Mouse (Mus musculus) left cerebral cortex, postnatal 10 days (tissue): ENCODE measurements around the gene Cntrl. TPM values are rescaled to one million over a fixed set of nuclear protein-coding genes. Genes with fewer than 3 reads are reported as not detected.

Source experiments
- DNase-seq, 2 experiments: peaks; one replicate each; pipeline ENCODE4 v3.0.0; 2021 to 2022; ENCODE audit warnings: low spot score in 2 of 2, mixed read lengths in 1 of 2; ENCODE audit errors: extremely low spot score in 1 of 2
- intact Hi-C: fragments of 180-260 bp; cut with DNase I; formaldehyde crosslinking; loops from one replicate; pipeline ENCODE4 v1.15.1; 2025
- total RNA-seq, 2 experiments: library from RNA; stranded (reverse); gene quantifications; 2 replicates each; pipeline ENCODE4 v1.2.3; 2021

Gene Cntrl
- total RNA-seq, 2 experiments from 2014 or later, result 9.4 to 12.6 TPM

GRCm38 (mm10) chr2:35206761-35207160 is 97.5 kb downstream of the Cntrl start:
- intact Hi-C loops, result no loop called here
- no peak for DNase-seq

- no peak for DNase-seq
- intact Hi-C loops, result no loop called here
Observed at GRCm38 (mm10) chr2:35208054-35208453, 98.8 kb downstream of the Cntrl start.

- intact Hi-C loops, result no loop called here
- DNase-seq, result no peak
Observed at GRCm38 (mm10) chr2:35208931-35209665, 99.8 kb downstream of the Cntrl start.

- no peak for DNase-seq
- intact Hi-C loops, result loop anchor here (10.0 kb wide), 1 partner anchor 183 kb away; the partner anchor contains the start of gene 4930402F06Rik
Observed at GRCm38 (mm10) chr2:35211681-35212080, 102.4 kb downstream of the Cntrl start.

GRCm38 (mm10) chr2:35213345-35213910 is 104.1 kb downstream of the Cntrl start:
- no peak for DNase-seq
- intact Hi-C loops, result loop anchor here (10.0 kb wide), 1 partner anchor 181 kb away; the partner anchor contains the start of gene 4930402F06Rik

GRCm38 (mm10) chr2:35214881-35215358 is 105.6 kb downstream of the Cntrl start:
- intact Hi-C loops, result loop anchor here (5.0 to 10.0 kb wide), 2 partner anchors 52 to 180 kb away; partner anchors contain the start of gene 4930402F06Rik
- DNase-seq, result peak; percentile 80 to 83

- no peak for DNase-seq
- intact Hi-C loops, result loop anchor here (5.0 to 10.0 kb wide), 2 partner anchors 52 to 179 kb away; partner anchors contain the start of gene 4930402F06Rik
Observed at GRCm38 (mm10) chr2:35215363-35215762, 106.1 kb downstream of the Cntrl start.

GRCm38 (mm10) chr2:35216701-35217100 is 107.4 kb downstream of the Cntrl start:
- intact Hi-C loops, result loop anchor here (5.0 to 10.0 kb wide), 2 partner anchors 51 to 178 kb away; partner anchors contain the start of gene 4930402F06Rik
- DNase-seq, result no peak

GRCm38 (mm10) chr2:35218736-35219135 is 109.4 kb downstream of the Cntrl start:
- no peak for DNase-seq
- intact Hi-C loops, result loop anchor here (5.0 to 10.0 kb wide), 2 partner anchors 49 to 176 kb away; partner anchors contain the start of gene 4930402F06Rik

GRCm38 (mm10) chr2:35222822-35223391 is 113.6 kb downstream of the Cntrl start:
- intact Hi-C loops, result no loop called here
- no peak for DNase-seq

GRCm38 (mm10) chr2:35224285-35224684 is 115.0 kb downstream of the Cntrl start:
- no peak for DNase-seq
- intact Hi-C loops, result no loop called here

GRCm38 (mm10) chr2:35228145-35228544 is 118.9 kb downstream of the Cntrl start:
- intact Hi-C loops, result no loop called here

More at GRCm38 (mm10) chr2:35228145-35228544, 118.9 kb downstream of the Cntrl start:
- no peak for DNase-seq

Other genes starting within 250 kb of the Cntrl start
- gene Cutal, start 235.1 kb upstream of the Cntrl start, total RNA-seq, result under 1 TPM; 0.34 to 0.53 TPM
- 10 to 100 TPM; 33.2 to 42.1 TPM for gene Psmd5, start 234.5 kb upstream of the Cntrl start, total RNA-seq
- 1 to 10 TPM; 1.3 to 1.8 TPM for gene Phf19, start 195.5 kb upstream of the Cntrl start, total RNA-seq
- gene Traf1, start 147.7 kb upstream of the Cntrl start, total RNA-seq, result under 1 TPM; 0.36 to 0.53 TPM
- gene Hc, start 48.1 kb upstream of the Cntrl start, total RNA-seq, result under 1 TPM; 0.45 to 0.65 TPM
- gene AI182371, start 7.9 kb upstream of the Cntrl start, total RNA-seq, result not detected
- gene Rab14, start 91.6 kb downstream of the Cntrl start, total RNA-seq, result 100 to 1,000 TPM; 218 to 225 TPM
- 10 to 100 TPM; 28.3 to 36.7 TPM for gene Gsn, start 146.9 kb downstream of the Cntrl start, total RNA-seq
- 1 to 10 TPM; 6.5 to 7.5 TPM for gene Stom, start 227.5 kb downstream of the Cntrl start, total RNA-seq